Mouse (Mus musculus): ENCODE measurements at regions not wholly inside any gene's neighbourhood (a gene's known extent, or its start where the extent isn't known, plus 50 kb on each side); places are given as distances from the start of the nearest gene placed in this dataset.
A peak's percentile ranks its signal among the peaks of the same experiment; 100 is the strongest.

GRCm38 (mm10) chrX:50566345-50566744, 138.0 kb upstream of the Olfr1324 start:
- TF ChIP-seq CTCF (IDR thresholded peaks at IDR 0.05), result peak; percentile 80
- TF ChIP-seq EP300 (IDR thresholded peaks at IDR 0.05; ENCODE audit: insufficient read depth, low read depth, low read length), result no peak
- no peak for TF ChIP-seq POLR2A (IDR thresholded peaks at IDR 0.05; ENCODE audit: insufficient read depth, low read depth, low read length)
